Mouse (Mus musculus) limb, embryonic 13.5 days (tissue): Measurements from ENCODE around the gene Ch25h. TPM values are rescaled to one million over a fixed set of nuclear protein-coding genes. Genes with fewer than 3 reads are reported as not detected.

Experiments used
- ATAC-seq: fragments of 200-750 bp; cut with Nextera tagmentation; 2 replicates; pipeline ENCODE4 v1.8.0; 2017; ENCODE audit warnings: low read depth, moderate number of reproducible peaks, moderate TSS enrichment; ENCODE audit not compliant: low FRiP score
- H3K27ac ChIP-seq: fragments of 300-500 bp; sonication (generic); 2 replicates; pipeline ENCODE4 v1.5.1; 2015; ENCODE audit warnings: inconsistent platforms, mild to moderate bottlenecking, moderate library complexity
- H3K27me3 ChIP-seq: fragments of 300-500 bp; sonication (generic); 2 replicates; pipeline ENCODE4 v1.6.1; 2015; ENCODE audit warnings: mild to moderate bottlenecking, inconsistent platforms
- H3K36me3 ChIP-seq: fragments of 300-500 bp; sonication (generic); 2 replicates; pipeline ENCODE4 v1.6.1; 2015; ENCODE audit warnings: inconsistent platforms, mild to moderate bottlenecking, moderate library complexity
- H3K4me1 ChIP-seq: fragments of 300-500 bp; sonication (generic); 2 replicates; pipeline ENCODE4 v1.6.1; 2015; ENCODE audit warnings: inconsistent platforms
- H3K4me2 ChIP-seq: fragments of 300-500 bp; sonication (generic); replicated peaks from 2 replicates; pipeline ENCODE4 v1.6.1; 2015; ENCODE audit warnings: inconsistent platforms, mild to moderate bottlenecking, moderate library complexity
- H3K4me3 ChIP-seq: fragments of 300-500 bp; sonication (generic); 2 replicates; pipeline ENCODE4 v1.5.1; 2015; ENCODE audit warnings: moderate library complexity, mild to moderate bottlenecking, inconsistent platforms
- H3K9ac ChIP-seq: fragments of 300-500 bp; sonication (generic); 2 replicates; pipeline ENCODE4 v1.6.1; 2015; ENCODE audit warnings: mild to moderate bottlenecking, inconsistent platforms
- H3K9me3 ChIP-seq: fragments of 300-500 bp; sonication (generic); 2 replicates; pipeline ENCODE4 v1.6.1; 2016; ENCODE audit warnings: inconsistent platforms
- WGBS: fragments of 180-500 bp; shearing (Covaris S2); methylation state at CpG from one replicate; pipeline ENCODE4 v1.1.7; 2015; 5-methylcytosine and 5-hydroxymethylcytosine counted together
- polyA plus RNA-seq: library from polyadenylated mRNA; unstranded; fragments of >200 nt; fragmentation: Nextera tagmentation; extraction: Ambion mirVana; gene quantifications from 2 replicates; pipeline ENCODE4 v1.2.1, GENCODE M21; 2015

Ch25h gene
- 16.4 and 17.5 TPM in 2 replicates for polyA plus RNA-seq

DNA sequence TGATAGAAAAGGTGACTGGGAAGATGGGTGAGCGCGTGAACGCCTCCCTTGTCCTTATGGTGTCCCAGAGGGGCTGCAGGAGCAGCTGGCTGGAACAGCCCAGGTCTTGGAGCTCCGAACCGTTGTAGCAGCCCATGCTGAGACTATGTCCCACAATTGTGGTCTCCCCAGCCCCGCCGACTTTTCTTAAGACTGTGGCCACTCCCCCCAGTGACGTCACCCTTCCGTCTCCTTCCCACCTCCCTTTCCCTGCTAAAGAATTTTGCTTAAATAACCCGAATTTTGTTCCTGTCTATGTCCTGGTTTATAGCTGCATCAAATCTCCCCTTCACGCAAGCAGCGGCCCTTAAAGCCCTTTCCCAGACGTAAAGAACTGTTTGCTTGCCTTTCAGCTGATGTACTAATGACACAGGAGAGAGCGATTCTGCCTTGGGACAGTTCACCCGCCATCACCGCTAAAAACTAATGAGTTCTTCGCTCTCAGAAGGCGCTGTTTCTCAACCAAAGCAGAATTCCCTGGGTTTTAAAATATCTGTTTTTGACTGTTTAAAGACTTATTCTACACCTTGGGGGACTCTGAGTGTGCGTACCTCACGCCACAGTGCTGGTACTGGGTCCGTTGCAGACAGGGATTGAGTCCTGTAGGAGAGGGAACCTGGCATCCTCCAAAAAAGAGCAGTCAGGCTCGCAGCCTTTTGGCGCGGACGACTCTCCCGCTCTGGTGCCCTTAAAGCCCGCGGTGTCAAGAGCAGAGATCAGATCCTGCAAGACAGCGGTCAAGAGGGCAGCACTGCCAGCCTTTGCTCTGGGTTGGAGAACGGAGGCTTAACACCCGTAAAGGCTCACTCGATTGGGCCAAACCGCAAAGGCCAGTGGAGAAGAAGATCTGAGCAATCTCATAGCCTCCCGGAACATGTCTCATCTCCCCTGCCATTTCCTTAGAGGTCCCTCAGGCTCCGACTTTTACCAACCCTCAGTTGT is at the start of gene Ch25h:
TSS of gene Ch25h (minus strand) at position 174 of the 981 bp plus-strand sequence.
- Histone ChIP-seq H3K4me1 (peaks cover 19% of the 10 kb centered on the region), H3K27me3 (peaks cover 62% of the 10 kb centered on the region), H3K4me3 (peak within 1 kb of the TSS; percentile 57), H3K27ac (0 out of 2 replicates have a peak within 1 kb of the TSS, but pooled peaks have one; percentile 10), H3K4me2 (peak within 1 kb of the TSS; percentile 93), H3K9ac (peak within 1 kb of the TSS; percentile 59), H3K9me3 (no peaks in the 10 kb centered on the region), H3K36me3 (no peaks in the 10 kb centered on the region)
- WGBS, result under 1% methylated on average over 35 of the region's 35 CpGs
- ATAC-seq, result peak; percentile 88

DNA sequence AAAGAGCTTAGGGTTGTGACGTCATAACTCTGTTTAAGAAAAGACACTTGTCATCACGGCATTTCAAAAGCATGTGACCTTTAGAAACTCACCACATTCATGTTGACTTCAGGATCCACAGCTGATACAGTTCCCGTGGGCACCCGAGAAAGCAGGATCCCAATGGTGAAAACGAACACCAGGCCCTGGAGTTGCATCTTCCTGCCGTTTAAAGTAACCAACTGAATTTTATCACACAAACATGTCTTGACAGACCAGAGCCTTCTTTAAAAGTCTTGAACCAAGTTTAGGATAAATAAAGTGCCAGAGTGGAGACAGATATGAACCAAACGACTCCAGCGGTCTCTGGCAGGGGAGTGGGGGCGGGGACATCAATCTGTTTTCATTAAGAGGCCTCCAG is 49.7 kb upstream of the Ch25h start:
- H3K27me3 ChIP-seq, result no peaks in the 10 kb centered on the region
- 37% methylated on average over 9 of the region's 9 CpGs for WGBS
- peaks cover 21% of the 10 kb centered on the region for H3K36me3 ChIP-seq
- no peaks in the 10 kb centered on the region for H3K9me3 ChIP-seq
- no peak overlapping the region for H3K27ac ChIP-seq
- H3K4me1 ChIP-seq, result peaks cover 16% of the 10 kb centered on the region
- 0 out of 2 replicates have a peak overlapping the region, but pooled peaks have one; percentile 19 for H3K4me2 ChIP-seq
- ATAC-seq, result no peak
- H3K4me3 ChIP-seq, result no peak overlapping the region
- H3K9ac ChIP-seq, result no peak overlapping the region

DNA sequence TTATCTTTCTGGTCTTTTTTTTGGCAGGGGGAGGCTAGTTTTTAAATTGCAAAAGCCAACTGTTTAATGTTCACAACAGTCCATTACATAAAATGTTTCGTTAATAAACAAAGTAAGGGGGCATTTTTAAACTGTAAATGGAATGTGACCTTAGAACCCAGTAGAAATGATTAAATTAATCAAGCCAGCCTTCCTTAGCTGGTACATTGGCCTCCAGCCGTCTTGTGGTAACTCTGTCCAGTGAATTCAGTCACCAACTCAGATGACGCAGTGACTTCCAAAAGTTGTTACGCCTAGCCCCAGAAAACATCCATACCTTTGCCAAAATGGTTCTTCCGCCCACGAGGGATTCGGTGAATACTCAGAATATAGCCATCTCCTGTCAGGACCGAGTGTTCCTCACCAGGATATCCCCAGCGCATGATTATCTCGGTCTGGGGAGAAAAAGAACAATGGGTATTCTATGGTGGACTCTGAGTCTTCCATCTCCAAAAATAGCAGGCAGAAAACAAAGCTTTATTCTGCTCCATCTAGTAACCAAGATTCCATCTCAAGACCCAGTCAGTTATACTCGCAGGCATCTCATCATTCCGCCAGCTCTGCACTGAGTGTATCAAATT is 48.3 kb upstream of the Ch25h start:
- H3K36me3 ChIP-seq, result peaks cover 31% of the 10 kb centered on the region
- no peaks in the 10 kb centered on the region for H3K9me3 ChIP-seq
- WGBS, result 85% methylated on average over 12 of the region's 12 CpGs
- H3K9ac ChIP-seq, result no peak overlapping the region
- no peak overlapping the region for H3K27ac ChIP-seq
- H3K4me1 ChIP-seq, result peaks cover 16% of the 10 kb centered on the region
- H3K4me2 ChIP-seq, result no peak overlapping the region
- H3K27me3 ChIP-seq, result no peaks in the 10 kb centered on the region
- H3K4me3 ChIP-seq, result no peak overlapping the region
- ATAC-seq, result no peak

DNA sequence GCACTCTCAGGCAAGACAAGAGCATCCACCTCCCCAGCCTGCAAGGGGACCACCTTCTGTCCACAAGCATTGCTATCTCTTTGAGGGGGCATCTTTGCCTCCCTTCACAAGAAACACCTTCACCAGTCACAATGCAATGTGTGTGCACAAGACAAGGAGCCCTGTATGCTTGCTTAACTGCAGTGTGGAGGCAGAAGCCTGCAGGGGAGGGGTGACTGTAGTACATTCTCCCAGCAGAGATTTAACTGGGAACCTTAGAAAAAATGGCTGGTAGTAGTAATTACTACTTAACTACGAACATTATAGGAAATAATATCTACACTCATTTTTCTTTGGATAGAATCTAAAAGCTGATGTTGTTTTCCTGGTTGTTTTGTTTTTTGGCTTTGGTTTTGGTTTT is 47.0 kb upstream of the Ch25h start:
- Histone ChIP-seq H3K4me2 (no peak overlapping the region), H3K4me3 (no peak overlapping the region), H3K36me3 (peaks cover 34% of the 10 kb centered on the region), H3K27me3 (no peaks in the 10 kb centered on the region), H3K9me3 (no peaks in the 10 kb centered on the region), H3K9ac (no peak overlapping the region), H3K4me1 (peaks cover 16% of the 10 kb centered on the region), H3K27ac (no peak overlapping the region)
- 94% methylated on average over 1 of the region's 1 CpGs for WGBS
- ATAC-seq, result no peak

DNA sequence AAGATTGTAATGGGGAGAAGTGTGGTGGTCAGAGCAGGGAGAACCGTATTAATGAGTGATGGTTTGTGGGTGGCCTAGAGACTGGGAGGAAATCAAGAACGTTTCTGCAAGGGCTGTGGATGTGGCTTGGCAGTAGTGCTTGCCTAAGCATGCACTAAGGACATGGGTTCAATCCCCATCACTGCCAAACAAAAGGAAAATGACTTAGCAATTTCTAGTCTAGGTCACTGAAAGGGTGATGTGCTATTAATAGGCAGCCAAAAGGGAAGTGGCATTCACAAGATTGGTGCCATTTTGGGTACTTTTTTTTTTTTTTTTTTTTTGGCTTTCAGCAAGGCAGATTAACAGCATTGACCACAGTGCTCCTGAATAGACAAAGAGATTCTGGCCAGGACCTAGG is 46.4 kb upstream of the Ch25h start:
- no peak overlapping the region for H3K4me3 ChIP-seq
- H3K9ac ChIP-seq, result no peak overlapping the region
- WGBS, result 63% methylated on average over 2 of the region's 2 CpGs
- H3K27me3 ChIP-seq, result no peaks in the 10 kb centered on the region
- no peak overlapping the region for H3K27ac ChIP-seq
- H3K9me3 ChIP-seq, result no peaks in the 10 kb centered on the region
- H3K4me2 ChIP-seq, result no peak overlapping the region
- peaks cover 34% of the 10 kb centered on the region for H3K36me3 ChIP-seq
- no peak for ATAC-seq
- peaks cover 14% of the 10 kb centered on the region for H3K4me1 ChIP-seq

DNA sequence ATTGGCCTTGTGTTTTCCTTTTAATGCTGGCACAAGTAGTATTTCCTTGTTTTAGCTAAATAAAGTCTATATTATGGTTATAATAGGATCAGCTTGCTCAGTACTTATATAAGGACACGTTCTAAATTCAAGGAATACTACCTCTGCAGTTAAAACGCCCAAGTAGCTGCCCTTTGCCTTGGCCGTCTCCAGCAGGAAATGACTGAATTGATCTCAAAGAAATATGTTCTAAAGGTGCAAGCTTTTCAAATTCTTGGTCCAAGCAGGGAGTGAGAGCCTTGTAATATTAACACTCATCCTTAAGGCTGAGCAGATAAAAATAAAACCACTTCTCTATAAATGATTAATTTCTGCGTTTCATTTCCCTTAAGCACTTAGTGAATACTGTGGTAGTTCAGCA is 45.1 kb upstream of the Ch25h start:
- H3K4me1 ChIP-seq, result peaks cover 7% of the 10 kb centered on the region; the same call in 1 of the 2 replicates
- no peak overlapping the region for H3K9ac ChIP-seq
- no peak overlapping the region for H3K4me3 ChIP-seq
- 82% methylated on average over 4 of the region's 4 CpGs for WGBS
- no peaks in the 10 kb centered on the region for H3K9me3 ChIP-seq
- no peak for ATAC-seq
- H3K4me2 ChIP-seq, result no peak overlapping the region
- H3K36me3 ChIP-seq, result peaks cover 40% of the 10 kb centered on the region
- no peak overlapping the region for H3K27ac ChIP-seq
- H3K27me3 ChIP-seq, result no peaks in the 10 kb centered on the region

DNA sequence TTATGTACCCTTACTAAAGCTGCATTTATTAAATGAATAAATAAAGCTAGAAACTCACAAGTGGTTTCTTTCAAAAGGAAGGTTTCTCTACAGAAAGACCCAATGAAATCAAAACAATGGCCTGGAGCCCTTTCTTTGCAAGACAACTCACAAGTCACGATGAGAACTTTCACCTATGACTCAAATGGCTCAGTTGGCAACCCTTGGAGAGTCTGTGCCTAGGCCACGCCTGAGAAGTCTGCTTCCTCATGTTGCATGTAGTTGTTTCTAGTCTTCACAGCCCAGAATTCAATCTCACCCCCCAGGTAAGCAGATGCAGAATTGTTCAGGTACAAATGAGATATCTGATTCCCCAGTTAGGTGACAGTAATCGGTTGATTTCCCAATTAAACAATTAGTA is 44.7 kb upstream of the Ch25h start:
- 89% methylated on average over 3 of the region's 3 CpGs for WGBS
- no peak for ATAC-seq

DNA sequence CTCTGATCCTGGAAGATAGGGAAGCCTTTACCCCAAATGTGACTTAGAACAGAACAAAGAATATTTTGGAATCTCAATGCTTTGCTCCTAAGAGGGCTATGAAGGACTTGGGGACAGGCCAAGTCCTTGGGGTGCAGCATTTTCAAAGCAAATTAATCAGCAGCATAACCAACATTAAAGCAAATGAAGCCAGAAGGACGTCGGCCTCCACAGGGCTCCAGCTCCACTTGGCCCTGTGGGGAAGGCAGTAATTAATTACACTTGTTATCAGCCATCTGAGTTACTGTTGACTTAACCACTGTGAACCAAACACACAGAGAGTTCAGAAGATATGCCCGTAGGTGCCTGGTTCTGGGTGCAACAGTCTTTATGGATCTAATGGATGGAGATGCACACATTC is 43.8 kb upstream of the Ch25h start:
- Histone ChIP-seq H3K4me3 (no peak overlapping the region), H3K27me3 (no peaks in the 10 kb centered on the region), H3K27ac (no peak overlapping the region), H3K4me1 (no peaks in the 10 kb centered on the region), H3K36me3 (peaks cover 40% of the 10 kb centered on the region), H3K9me3 (no peaks in the 10 kb centered on the region), H3K9ac (no peak overlapping the region), H3K4me2 (no peak overlapping the region)
- no peak for ATAC-seq
- WGBS, result 55% methylated on average over 3 of the region's 3 CpGs

More for the DNA sequence above, 44.7 kb upstream of the Ch25h start:
- H3K27me3 ChIP-seq, result no peaks in the 10 kb centered on the region
- no peak overlapping the region for H3K4me3 ChIP-seq
- H3K4me1 ChIP-seq, result peaks cover 2% of the 10 kb centered on the region; the same call in 1 of the 2 replicates
- H3K9ac ChIP-seq, result no peak overlapping the region
- H3K27ac ChIP-seq, result no peak overlapping the region
- H3K4me2 ChIP-seq, result no peak overlapping the region
- no peaks in the 10 kb centered on the region for H3K9me3 ChIP-seq
- H3K36me3 ChIP-seq, result peaks cover 40% of the 10 kb centered on the region

DNA sequence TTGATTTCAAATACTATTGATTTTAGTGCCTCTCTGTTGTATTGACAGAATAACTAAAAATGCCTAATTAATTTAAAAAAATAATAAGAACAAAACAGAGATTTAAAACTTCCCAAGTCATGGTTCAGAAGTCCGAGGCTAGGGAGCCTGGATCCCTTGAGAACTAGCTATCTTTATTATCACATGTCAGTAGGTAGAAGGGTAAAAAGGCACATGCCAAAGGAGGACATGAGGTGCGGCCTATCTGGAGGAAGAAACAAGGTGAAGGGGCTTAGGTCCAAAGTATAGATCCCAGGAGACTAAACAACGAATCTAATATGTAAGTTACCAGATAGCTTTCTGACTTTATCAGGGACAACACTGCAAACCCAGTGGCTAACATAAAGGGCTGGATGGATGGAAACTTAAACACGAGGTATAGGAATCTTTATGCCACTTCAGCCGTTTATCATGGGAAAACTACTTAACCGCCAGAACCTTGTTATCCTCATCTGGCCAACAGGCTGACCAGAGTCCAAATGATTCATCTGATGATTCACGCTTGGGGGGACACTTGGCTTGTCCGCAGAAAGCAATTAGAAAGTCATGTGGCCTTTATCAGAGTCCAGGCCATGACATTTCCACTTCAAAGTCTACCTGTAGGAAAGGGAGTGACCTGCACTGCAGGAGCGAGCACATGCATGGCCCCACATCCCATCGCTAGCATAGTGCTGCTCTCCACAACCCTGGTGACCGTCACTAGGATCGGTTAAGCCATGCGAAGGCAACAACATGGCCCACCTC is 43.0 kb upstream of the Ch25h start:
- ATAC-seq, result no peak
- H3K9me3 ChIP-seq, result no peaks in the 10 kb centered on the region
- no peak overlapping the region for H3K4me3 ChIP-seq
- no peaks in the 10 kb centered on the region for H3K4me1 ChIP-seq
- no peak overlapping the region for H3K9ac ChIP-seq
- WGBS, result 91% methylated on average over 13 of the region's 13 CpGs
- no peak overlapping the region for H3K27ac ChIP-seq
- peaks cover 40% of the 10 kb centered on the region for H3K36me3 ChIP-seq
- H3K4me2 ChIP-seq, result no peak overlapping the region
- no peaks in the 10 kb centered on the region for H3K27me3 ChIP-seq

DNA sequence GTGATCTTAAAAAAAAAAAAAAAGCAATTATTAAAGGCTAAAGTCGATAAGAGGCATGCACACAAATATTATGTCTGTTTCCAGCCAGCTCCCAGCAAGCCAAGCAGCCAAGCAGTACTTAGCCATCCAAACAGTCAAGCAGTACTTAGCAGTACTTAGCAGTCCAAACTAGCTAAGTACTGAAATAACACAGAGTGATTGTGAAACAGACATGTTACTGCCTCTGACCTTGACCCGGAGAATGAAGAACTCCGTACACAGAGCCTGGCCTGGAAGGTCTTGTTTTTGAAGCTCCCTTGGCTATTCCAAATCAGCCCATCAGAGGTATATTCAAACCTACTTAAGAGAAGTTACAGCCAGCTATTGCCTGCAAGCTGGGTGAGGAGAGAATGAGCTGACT is 42.2 kb upstream of the Ch25h start:
- Histone ChIP-seq H3K36me3 (peaks cover 40% of the 10 kb centered on the region), H3K4me1 (no peaks in the 10 kb centered on the region), H3K9me3 (no peaks in the 10 kb centered on the region), H3K4me3 (no peak overlapping the region), H3K27me3 (no peaks in the 10 kb centered on the region), H3K9ac (no peak overlapping the region), H3K4me2 (no peak overlapping the region), H3K27ac (no peak overlapping the region)
- WGBS, result 87% methylated on average over 3 of the region's 3 CpGs
- no peak for ATAC-seq

DNA sequence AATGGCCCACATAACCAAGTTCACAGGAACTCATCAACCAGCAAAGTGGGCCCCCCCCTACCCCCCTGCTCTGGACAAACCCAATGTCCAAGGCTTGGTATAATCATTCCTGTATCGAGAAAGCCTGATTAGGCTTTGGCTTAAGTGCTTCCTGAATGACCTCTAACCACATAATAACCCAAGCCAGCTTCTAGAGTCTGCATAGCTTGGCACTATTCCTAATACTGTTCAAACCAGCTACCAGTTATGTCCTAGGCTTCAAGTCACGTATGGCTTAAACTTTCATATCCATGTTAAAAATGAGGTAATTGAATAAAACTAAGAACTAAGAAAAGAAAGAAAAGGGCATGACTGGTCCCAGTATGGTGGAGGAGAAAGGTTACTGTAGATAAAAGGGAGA is 41.4 kb upstream of the Ch25h start:
- peaks cover 3% of the 10 kb centered on the region; the same call in 1 of the 2 replicates for H3K4me1 ChIP-seq
- H3K27me3 ChIP-seq, result no peaks in the 10 kb centered on the region
- WGBS, result 81% methylated on average over 2 of the region's 2 CpGs
- no peaks in the 10 kb centered on the region for H3K9me3 ChIP-seq
- ATAC-seq, result no peak
- no peak overlapping the region for H3K4me3 ChIP-seq
- H3K9ac ChIP-seq, result no peak overlapping the region
- no peak overlapping the region for H3K27ac ChIP-seq
- peaks cover 34% of the 10 kb centered on the region for H3K36me3 ChIP-seq
- no peak overlapping the region for H3K4me2 ChIP-seq

DNA sequence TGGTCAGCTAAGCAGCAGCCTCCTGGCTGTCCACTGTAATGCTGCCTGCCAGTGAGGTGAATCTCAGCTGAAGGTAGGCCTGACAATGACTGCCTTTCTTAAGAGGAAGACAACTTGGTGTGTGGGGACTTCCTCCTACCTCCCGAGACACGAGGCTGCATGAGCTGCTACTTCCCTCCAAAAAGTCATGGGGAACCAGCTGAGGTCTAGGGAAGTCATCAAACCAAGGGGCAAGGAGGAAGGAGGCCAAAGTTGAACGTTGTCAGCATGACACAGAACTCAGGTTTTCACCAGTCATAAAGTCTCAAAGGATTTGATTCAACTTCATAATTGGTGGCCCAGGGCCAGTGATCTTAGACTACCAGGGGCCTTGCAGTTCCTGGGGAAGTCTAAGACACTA is 40.7 kb upstream of the Ch25h start:
- Histone ChIP-seq H3K4me2 (no peak overlapping the region), H3K27me3 (no peaks in the 10 kb centered on the region), H3K36me3 (peaks cover 29% of the 10 kb centered on the region), H3K4me3 (no peak overlapping the region), H3K4me1 (peaks cover 4% of the 10 kb centered on the region; the same call in 1 of the 2 replicates), H3K9me3 (no peaks in the 10 kb centered on the region), H3K27ac (no peak overlapping the region), H3K9ac (no peak overlapping the region)
- 90% methylated on average over 3 of the region's 3 CpGs for WGBS
- no peak for ATAC-seq
